Mouse (Mus musculus) small intestine, adult 2 months (tissue): Measurements from ENCODE around the gene Gm44502. TPM values are rescaled to one million over a fixed set of nuclear protein-coding genes. Genes with fewer than 3 reads are reported as not detected.

Source experiments
- H3K27ac ChIP-seq: fragments of 200-500 bp; 2 replicates; pipeline ENCODE4 v1.5.1; 2012; ENCODE audit warnings: low read depth, low read length, control low read depth, inconsistent platforms; ENCODE audit not compliant: insufficient read depth
- H3K27me3 ChIP-seq: fragments of 200-500 bp; 2 replicates; pipeline ENCODE4 v1.6.1; 2012; ENCODE audit warnings: mild to moderate bottlenecking, moderate library complexity, low read length, inconsistent platforms; ENCODE audit not compliant: control insufficient read depth, insufficient read depth
- H3K36me3 ChIP-seq: fragments of 200-500 bp; 2 replicates; pipeline ENCODE4 v1.6.1; 2012; ENCODE audit warnings: mild to moderate bottlenecking, low read length, control low read depth, inconsistent platforms; ENCODE audit not compliant: control insufficient read depth, insufficient read depth
- H3K4me1 ChIP-seq: fragments of 200-500 bp; 2 replicates; pipeline ENCODE4 v1.6.1; 2012; ENCODE audit warnings: low read length, inconsistent platforms, mixed read lengths; ENCODE audit not compliant: control insufficient read depth, insufficient read depth, insufficient read length
- H3K4me3 ChIP-seq: fragments of 200-500 bp; 2 replicates; pipeline ENCODE4 v1.5.1; 2012; ENCODE audit warnings: low read depth, mild to moderate bottlenecking, control low read depth, inconsistent platforms, low read length, moderate library complexity
- CTCF ChIP-seq: fragments of 200-500 bp; IDR thresholded peaks from 2 replicates; pipeline ENCODE4 v1.5.1; 2012; ENCODE audit warnings: low read depth, mild to moderate bottlenecking, control low read depth, inconsistent platforms, low read length, moderate library complexity, mixed read lengths; ENCODE audit not compliant: insufficient replicate concordance, insufficient read length; ENCODE audit errors: extremely low read depth
- POLR2A ChIP-seq: fragments of 200-500 bp; IDR thresholded peaks from 2 replicates; pipeline ENCODE4 v1.6.1; 2012; ENCODE audit warnings: low read depth, mild to moderate bottlenecking, control low read depth, inconsistent platforms, low read length, moderate library complexity
- WGBS: fragments of 180-500 bp; shearing (Covaris S2); methylation state at CpG from one replicate; pipeline ENCODE4 v1.1.7; 2018; 5-methylcytosine and 5-hydroxymethylcytosine counted together
- polyA plus RNA-seq: library from polyadenylated mRNA; depleted of rRNA; stranded (reverse); fragments of >200 nt; gene quantifications from 2 replicates; pipeline ENCODE4 v1.2.3, GENCODE M21; 2012

The Gm44502 gene
- polyA plus RNA-seq, 1 experiment, result 5.0 TPM

- H3K27ac ChIP-seq, result no peak overlapping the region
- TF ChIP-seq CTCF (no peak), POLR2A (no peak)
- H3K4me3 ChIP-seq, result no peak overlapping the region; the same call in 1 of the 2 replicates
- 7% methylated on average over 24 of the region's 24 CpGs for WGBS
- peaks cover 7% of the 10 kb centered on the region for H3K4me1 ChIP-seq
- H3K36me3 ChIP-seq, result no peaks in the 10 kb centered on the region
- peaks cover 13% of the 10 kb centered on the region for H3K27me3 ChIP-seq
Measured at GRCm38 (mm10) chr15:89452906-89453864, 23.7 kb upstream of the Gm44502 start.

GRCm38 (mm10) chr15:89442486-89443070, 13.1 kb upstream of the Gm44502 start:
- TF ChIP-seq CTCF (no peak), POLR2A (no peak)
- Histone ChIP-seq H3K27ac (no peak overlapping the region), H3K4me3 (no peak overlapping the region), H3K27me3 (no peaks in the 10 kb centered on the region), H3K36me3 (no peaks in the 10 kb centered on the region), H3K4me1 (0 out of 2 replicates have a peak, but pooled peaks cover 1% of the 10 kb centered on the region)
- 44% methylated on average over 8 of the region's 8 CpGs for WGBS

GRCm38 (mm10) chr15:89435878-89436277, 6.4 kb upstream of the Gm44502 start:
- 83% methylated on average over 5 of the region's 5 CpGs for WGBS

GRCm38 (mm10) chr15:89434136-89434535, 4.6 kb upstream of the Gm44502 start:
- 67% methylated on average over 3 of the region's 3 CpGs for WGBS
- Histone ChIP-seq H3K4me1 (peaks cover 10% of the 10 kb centered on the region; the same call in 1 of the 2 replicates), H3K27me3 (no peaks in the 10 kb centered on the region), H3K36me3 (no peaks in the 10 kb centered on the region), H3K4me3 (no peak overlapping the region), H3K27ac (no peak overlapping the region)
- TF ChIP-seq CTCF, result no peak
- no peak for TF ChIP-seq POLR2A

More at GRCm38 (mm10) chr15:89435878-89436277, 6.4 kb upstream of the Gm44502 start:
- Histone ChIP-seq H3K36me3 (no peaks in the 10 kb centered on the region), H3K27ac (no peak overlapping the region), H3K4me1 (peaks cover 9% of the 10 kb centered on the region; the same call in 1 of the 2 replicates), H3K27me3 (no peaks in the 10 kb centered on the region), H3K4me3 (no peak overlapping the region)
- TF ChIP-seq CTCF (no peak), POLR2A (no peak)

GRCm38 (mm10) chr15:89432946-89433345, 3.5 kb upstream of the Gm44502 start:
- peaks cover 11% of the 10 kb centered on the region; the same call in 1 of the 2 replicates for H3K4me1 ChIP-seq
- 83% methylated on average over 4 of the region's 4 CpGs for WGBS
- no peak for TF ChIP-seq POLR2A
- TF ChIP-seq CTCF, result no peak
- no peaks in the 10 kb centered on the region for H3K27me3 ChIP-seq
- H3K36me3 ChIP-seq, result peaks cover 4% of the 10 kb centered on the region; the same call in 1 of the 2 replicates
- H3K4me3 ChIP-seq, result no peak overlapping the region
- H3K27ac ChIP-seq, result no peak overlapping the region

GRCm38 (mm10) chr15:89431806-89432205, 2.3 kb upstream of the Gm44502 start:
- no peak for TF ChIP-seq CTCF
- TF ChIP-seq POLR2A, result no peak
- 85% methylated on average over 6 of the region's 6 CpGs for WGBS
- Histone ChIP-seq H3K27me3 (no peaks in the 10 kb centered on the region), H3K36me3 (peaks cover 14% of the 10 kb centered on the region), H3K27ac (peak overlapping the region; percentile 92), H3K4me1 (peaks cover 11% of the 10 kb centered on the region; the same call in 1 of the 2 replicates), H3K4me3 (no peak overlapping the region)

- Histone ChIP-seq H3K4me3 (no peak overlapping the region), H3K36me3 (peaks cover 19% of the 10 kb centered on the region), H3K4me1 (peaks cover 11% of the 10 kb centered on the region; the same call in 1 of the 2 replicates), H3K27me3 (no peaks in the 10 kb centered on the region), H3K27ac (peak overlapping the region; percentile 92)
- no peak for TF ChIP-seq CTCF
- TF ChIP-seq POLR2A, result no peak
- WGBS, result 27% methylated on average over 3 of the region's 3 CpGs
Measured at GRCm38 (mm10) chr15:89431271-89431670, 1.8 kb upstream of the Gm44502 start.
